8 mouse cellular contexts compared by ENCODE assay signal in the genomic region with DNA sequence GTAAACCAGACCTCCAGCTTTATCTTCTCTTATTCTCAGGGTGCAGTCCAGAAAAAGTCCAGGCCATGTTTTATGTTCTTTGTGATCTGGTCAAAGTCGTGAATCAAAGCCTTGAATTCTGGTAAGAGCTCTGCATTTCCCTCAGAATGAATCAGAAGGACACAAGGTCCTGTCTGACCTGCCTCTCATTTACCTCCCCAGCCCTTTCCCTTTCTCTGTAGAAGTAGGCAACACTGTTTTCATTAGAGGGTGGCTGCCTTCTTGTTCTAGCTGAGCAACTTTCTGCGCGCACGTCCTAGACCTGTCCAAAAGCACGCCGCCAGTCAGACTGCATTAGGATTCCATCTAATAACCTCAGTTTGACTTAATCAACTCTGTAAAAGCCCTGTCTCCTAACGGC. TPM values are rescaled to one million over a fixed set of nuclear protein-coding genes. Genes with fewer than 3 reads are reported as not detected.
DNase-seq lines count a peak whose midpoint lies in the region; ATAC-seq and TF ChIP-seq lines count a peak whose summit lies in the region.

No protein-coding gene starts in this region.

- no peak for DNase-seq in spleen, adult 2 months (ENCODE audit: low read depth in 1 of 2, low spot score in 2 of 2)
- DNase-seq in spleen, postnatal 10 days (ENCODE audit: low spot score in 2 of 2) = no peak
- peak; percentile 87 for DNase-seq in kidney, postnatal 0 days (ENCODE audit: low spot score)
- no peak for DNase-seq in urinary bladder, adult 2 months (ENCODE audit: low spot score)
- DNase-seq in ovary, postnatal 36 days (ENCODE audit: low spot score) = no peak
- DNase-seq in testis, postnatal 14 days (ENCODE audit: low spot score) = no peak

- no peak for TF ChIP-seq POLR2A in spleen, adult 2 months (IDR thresholded peaks at IDR 0.05; ENCODE audit: low read depth, low read length)

- H3K27me3 ChIP-seq in spleen, adult 2 months (ENCODE audit: control insufficient read depth, insufficient read depth, low read length) = no peaks in the 10 kb centered on the region
- H3K27me3 ChIP-seq in embryonic facial prominence, embryonic 12.5 days = no peaks in the 10 kb centered on the region
- H3K27me3 ChIP-seq in kidney, postnatal 0 days (ENCODE audit: insufficient read depth, low read length) = no peaks in the 10 kb centered on the region
- H3K27me3 ChIP-seq in neural tube, embryonic 14.5 days (ENCODE audit: control insufficient read depth, insufficient read depth, low read length) = no peaks in the 10 kb centered on the region

- H3K4me2 ChIP-seq in embryonic facial prominence, embryonic 12.5 days (replicated peaks) = peak overlapping the region; percentile 45
- H3K4me2 ChIP-seq in kidney, postnatal 0 days (ENCODE audit: low read length) = peak overlapping the region; percentile 49
- H3K4me2 ChIP-seq in neural tube, embryonic 14.5 days (ENCODE audit: low read depth, low read length) = peak overlapping the region; percentile 42

- TF ChIP-seq CTCF in spleen, adult 2 months (IDR thresholded peaks at IDR 0.05; ENCODE audit: extremely low read depth, insufficient read depth, insufficient read length, insufficient replicate concordance) = no peak
- no peak for TF ChIP-seq CTCF in kidney, postnatal 0 days (IDR thresholded peaks at IDR 0.05; ENCODE audit: low read depth)

- no peaks in the 10 kb centered on the region for H3K36me3 ChIP-seq in spleen, adult 2 months (ENCODE audit: control insufficient read depth, insufficient read depth, low read length)
- no peaks in the 10 kb centered on the region for H3K36me3 ChIP-seq in embryonic facial prominence, embryonic 12.5 days
- no peaks in the 10 kb centered on the region for H3K36me3 ChIP-seq in kidney, postnatal 0 days (ENCODE audit: insufficient read depth, low read length)
- H3K36me3 ChIP-seq in neural tube, embryonic 14.5 days (ENCODE audit: control insufficient read depth, insufficient read depth, low read length) = no peaks in the 10 kb centered on the region

- 0 out of 2 replicates have a peak overlapping the region, but pooled peaks have one; percentile 34 for H3K9ac ChIP-seq in embryonic facial prominence, embryonic 12.5 days
- H3K9ac ChIP-seq in kidney, postnatal 0 days (ENCODE audit: low read depth, low read length) = peak overlapping the region; percentile 13; the same call in 1 of the 2 replicates
- H3K9ac ChIP-seq in neural tube, embryonic 14.5 days (replicated peaks; ENCODE audit: low read depth, low read length) = peak overlapping the region; percentile 13; the same call in 1 of the 2 replicates

- 66% methylated on average over 7 of the region's 7 CpGs for WGBS in spleen, adult 2 months
- WGBS in embryonic facial prominence, embryonic 12.5 days = 21% methylated on average over 7 of the region's 7 CpGs
- WGBS in kidney, postnatal 0 days = 6% methylated on average over 7 of the region's 7 CpGs
- 25% methylated on average over 7 of the region's 7 CpGs for WGBS in neural tube, embryonic 14.5 days

- ATAC-seq in embryonic facial prominence, embryonic 12.5 days (ENCODE audit: insufficient number of reproducible peaks, insufficient read depth, low FRiP score, low TSS enrichment) = no peak
- ATAC-seq in kidney, postnatal 0 days (replicated peaks; ENCODE audit: low FRiP score, low read depth) = no peak
- ATAC-seq in neural tube, embryonic 14.5 days (ENCODE audit: low read depth) = no peak

- H3K4me3 ChIP-seq in spleen, adult 2 months (ENCODE audit: extremely low read depth, insufficient read depth, insufficient read length) = peak overlapping the region; percentile 4; the same call in 1 of the 2 replicates
- H3K4me3 ChIP-seq in embryonic facial prominence, embryonic 12.5 days = peak overlapping the region; percentile 42
- peak overlapping the region; percentile 44; the same call in 1 of the 2 replicates for H3K4me3 ChIP-seq in kidney, postnatal 0 days (replicated peaks; ENCODE audit: low read depth, low read length)
- peak overlapping the region; percentile 56 for H3K4me3 ChIP-seq in neural tube, embryonic 14.5 days (ENCODE audit: low read depth, low read length)

- H3K9me3 ChIP-seq in embryonic facial prominence, embryonic 12.5 days = no peaks in the 10 kb centered on the region
- H3K9me3 ChIP-seq in kidney, postnatal 0 days (replicated peaks; ENCODE audit: low read length) = no peaks in the 10 kb centered on the region
- no peaks in the 10 kb centered on the region for H3K9me3 ChIP-seq in neural tube, embryonic 14.5 days (ENCODE audit: control insufficient read depth, low read length)

- H3K27ac ChIP-seq in spleen, adult 2 months (ENCODE audit: insufficient read depth, low read length) = peak overlapping the region; percentile 97
- peak overlapping the region; percentile 99 for H3K27ac ChIP-seq in embryonic facial prominence, embryonic 12.5 days
- peak overlapping the region; percentile 96 for H3K27ac ChIP-seq in kidney, postnatal 0 days
- peak overlapping the region; percentile 96; the same call in 1 of the 2 replicates for H3K27ac ChIP-seq in neural tube, embryonic 14.5 days (ENCODE audit: low read depth, low read length)

- peaks cover 4% of the 10 kb centered on the region; the same call in 1 of the 2 replicates for H3K4me1 ChIP-seq in spleen, adult 2 months (ENCODE audit: control insufficient read depth, insufficient read depth, insufficient read length)
- peaks cover 16% of the 10 kb centered on the region for H3K4me1 ChIP-seq in embryonic facial prominence, embryonic 12.5 days
- peaks cover 5% of the 10 kb centered on the region; the same call in 1 of the 2 replicates for H3K4me1 ChIP-seq in kidney, postnatal 0 days (replicated peaks; ENCODE audit: insufficient read depth, low read length)
- peaks cover 10% of the 10 kb centered on the region; the same call in 1 of the 2 replicates for H3K4me1 ChIP-seq in neural tube, embryonic 14.5 days (ENCODE audit: control insufficient read depth, insufficient read depth, low read length)

RNA-seq across cellular contexts. Expression of gene Tmpo, which starts 0.8 kb away (rescaled TPM):
- polyA plus RNA-seq in spleen, adult 2 months (2012; rRNA removed) = 37.0 and 65.6 TPM in 2 replicates
- polyA plus RNA-seq in embryonic facial prominence, embryonic 12.5 days (2016; fragmentation: Nextera tagmentation; extraction: Ambion mirVana) = 366 and 400 TPM in 2 replicates
- polyA plus RNA-seq in kidney, postnatal 0 days (2015; fragmentation: Nextera tagmentation; extraction: Ambion mirVana) = 156 and 160 TPM in 2 replicates
- 96.1 and 117 TPM in 2 replicates for polyA plus RNA-seq in neural tube, embryonic 14.5 days (2014; fragmentation: Nextera tagmentation; extraction: Ambion mirVana)
- polyA plus RNA-seq in urinary bladder, adult 2 months (2012; rRNA removed) = 66.1 and 77.0 TPM in 2 replicates

RNA-seq across cellular contexts. Expression of gene Slc25a3, which starts 56.4 kb away (rescaled TPM):
- polyA plus RNA-seq in spleen, adult 2 months (2012; rRNA removed) = 173 and 245 TPM in 2 replicates
- polyA plus RNA-seq in embryonic facial prominence, embryonic 12.5 days (2016; fragmentation: Nextera tagmentation; extraction: Ambion mirVana) = 400 and 412 TPM in 2 replicates
- 894 and 974 TPM in 2 replicates for polyA plus RNA-seq in kidney, postnatal 0 days (2015; fragmentation: Nextera tagmentation; extraction: Ambion mirVana)
- polyA plus RNA-seq in neural tube, embryonic 14.5 days (2014; fragmentation: Nextera tagmentation; extraction: Ambion mirVana) = 653 and 701 TPM in 2 replicates
- 529 and 576 TPM in 2 replicates for polyA plus RNA-seq in urinary bladder, adult 2 months (2012; rRNA removed)

Comparison
In these comparisons a context has a peak if more than half of its experiments do, and no peak if none do; other contexts are left out.
1. H3K4me3 ChIP-seq: peak in every context shown above with its lines; median percentile 56 in neural tube, embryonic 14.5 days; 44 in kidney, postnatal 0 days; 42 in embryonic facial prominence, embryonic 12.5 days; 4 in spleen, adult 2 months.